Mouse (Mus musculus): ENCODE measurements around the gene Stxbp1.
A peak's percentile ranks its signal among the peaks of the same experiment; 100 is the strongest.

GRCm38 (mm10) chr2:32857584-32857983 is 10.5 kb upstream of the Stxbp1 start:
- peak; percentile 98 for TF ChIP-seq CTCF (IDR thresholded peaks at IDR 0.05; ENCODE audit: low read depth)
- TF ChIP-seq EP300 (IDR thresholded peaks at IDR 0.05; ENCODE audit: low read depth): no peak

All from heart, postnatal 0 days (tissue).